Mouse (Mus musculus): ENCODE results near the gene Snw1. TPM values are rescaled to one million over a fixed set of nuclear protein-coding genes. Genes with fewer than 3 reads are reported as not detected.
A peak's percentile ranks its signal among the peaks of the same experiment; 100 is the strongest.

The Snw1 gene
- total RNA-seq, 2 experiments from 2014 or later = 41.6 to 44.4 TPM

GRCm38 (mm10) chr12:87426354-87427031 lies 45.6 kb downstream of the Snw1 start:
- no peak for DNase-seq (ENCODE audit: low spot score)
- intact Hi-C loops (cut with DNase I) = no loop called here

- intact Hi-C loops (cut with DNase I) = no loop called here
Measured at GRCm38 (mm10) chr12:87424516-87424915, 47.6 kb downstream of the Snw1 start.

GRCm38 (mm10) chr12:87423700-87424099 lies 48.4 kb downstream of the Snw1 start:
- intact Hi-C loops (cut with DNase I) = no loop called here
- no peak for DNase-seq (ENCODE audit: low spot score)

More at GRCm38 (mm10) chr12:87424516-87424915, 47.6 kb downstream of the Snw1 start:
- DNase-seq (ENCODE audit: low spot score) = no peak

GRCm38 (mm10) chr12:87421708-87422507 lies 50.2 kb downstream of the Snw1 start:
- no peak for DNase-seq (ENCODE audit: low spot score)
- intact Hi-C loops (cut with DNase I) = no loop called here

- intact Hi-C loops (cut with DNase I) = loop anchor here (5.0 to 10.0 kb wide), 3 partner anchors 73 to 655 kb away; partner anchors contain the start of genes Ahsa1 and Vipas39
- DNase-seq (ENCODE audit: low spot score) = no peak
Measured at GRCm38 (mm10) chr12:87419974-87420485, 52.0 kb downstream of the Snw1 start.

- DNase-seq (ENCODE audit: low spot score) = no peak
- intact Hi-C loops (cut with DNase I) = loop anchor here (5.0 to 10.0 kb wide), 3 partner anchors 72 to 654 kb away; partner anchors contain the start of genes Ahsa1 and Vipas39
Measured at GRCm38 (mm10) chr12:87418921-87419320, 53.2 kb downstream of the Snw1 start.

- DNase-seq (ENCODE audit: low spot score) = peak; percentile 18
- intact Hi-C loops (cut with DNase I) = loop anchor here (5.0 to 10.0 kb wide), 3 partner anchors 69 to 652 kb away; partner anchors contain the start of genes Ahsa1 and Vipas39
Measured at GRCm38 (mm10) chr12:87416690-87417089, 55.4 kb downstream of the Snw1 start.

- DNase-seq (ENCODE audit: low spot score) = no peak
- intact Hi-C loops (cut with DNase I) = loop anchor here (5.0 to 10.0 kb wide), 3 partner anchors 68 to 651 kb away; partner anchors contain the start of genes Ahsa1 and Vipas39
Measured at GRCm38 (mm10) chr12:87415358-87415757, 56.7 kb downstream of the Snw1 start.

GRCm38 (mm10) chr12:87413179-87413790 lies 58.8 kb downstream of the Snw1 start:
- peak; percentile 10 for DNase-seq (ENCODE audit: low spot score)
- intact Hi-C loops (cut with DNase I) = loop anchor here (5.0 to 10.0 kb wide), 3 partner anchors 51 to 648 kb away; partner anchors contain the start of genes Ahsa1 and Vipas39

GRCm38 (mm10) chr12:87410999-87411398 lies 61.1 kb downstream of the Snw1 start:
- intact Hi-C loops (cut with DNase I) = loop anchor here (5.0 to 10.0 kb wide), 3 partner anchors 49 to 646 kb away; partner anchors contain the start of genes Ahsa1 and Vipas39
- no peak for DNase-seq (ENCODE audit: low spot score)

- DNase-seq (ENCODE audit: low spot score) = no peak
- intact Hi-C loops (cut with DNase I) = loop anchor here (2.0 kb wide), 1 partner anchor 20 kb away; the partner anchor contains the start of gene Sptlc2
Measured at GRCm38 (mm10) chr12:87409123-87409522, 63.0 kb downstream of the Snw1 start.

- intact Hi-C loops (cut with DNase I) = loop anchor here (2.0 kb wide), 1 partner anchor 19 kb away; the partner anchor contains the start of gene Sptlc2
- DNase-seq (ENCODE audit: low spot score) = peak; percentile 21
Measured at GRCm38 (mm10) chr12:87407869-87408605, 64.0 kb downstream of the Snw1 start.

GRCm38 (mm10) chr12:87405721-87406120 lies 66.4 kb downstream of the Snw1 start:
- intact Hi-C loops (cut with DNase I) = no loop called here
- DNase-seq (ENCODE audit: low spot score) = no peak

- intact Hi-C loops (cut with DNase I) = no loop called here
- DNase-seq (ENCODE audit: low spot score) = no peak
Measured at GRCm38 (mm10) chr12:87405165-87405564, 66.9 kb downstream of the Snw1 start.

GRCm38 (mm10) chr12:87401883-87402282 lies 70.2 kb downstream of the Snw1 start:
- DNase-seq (ENCODE audit: low spot score) = no peak
- intact Hi-C loops (cut with DNase I) = no loop called here

- intact Hi-C loops (cut with DNase I) = no loop called here
- no peak for DNase-seq (ENCODE audit: low spot score)
Measured at GRCm38 (mm10) chr12:87399119-87399819, 72.8 kb downstream of the Snw1 start.
